Mouse (Mus musculus) CH12.LX (cell line): Measurements from ENCODE around the gene Tmem178b. TPM values are rescaled to one million over a fixed set of nuclear protein-coding genes. Genes with fewer than 3 reads are reported as not detected.

Source experiments
- DNase-seq: peaks from one replicate; pipeline ENCODE4 v3.0.0-alpha.2; 2013; ENCODE audit errors: extremely low read depth
- H3K27ac ChIP-seq: 2 replicates; pipeline ENCODE4 v1.5.1; 2012; ENCODE audit warnings: low read depth, mild to moderate bottlenecking, control low read depth, moderate library complexity; ENCODE audit not compliant: insufficient read depth
- H3K27me3 ChIP-seq: replicated peaks from 2 replicates; pipeline ENCODE3; 2012; ENCODE audit warnings: inconsistent platforms
- H3K36me3 ChIP-seq, 2 experiments: replicated peaks in 1 of 2; 2 replicates each; pipeline versions ENCODE3 to v1.6.1; 2012; ENCODE audit warnings: inconsistent platforms in 1 of 2, low read length in 1 of 2, mild to moderate bottlenecking in 1 of 2, mixed read lengths in 1 of 2, moderate library complexity in 1 of 2; ENCODE audit not compliant: control insufficient read depth in 1 of 2, insufficient read depth in 1 of 2
- H3K4me1 ChIP-seq, 2 experiments: 2 replicates each; pipeline ENCODE4 v1.6.1; 2012; ENCODE audit warnings: inconsistent platforms in 1 of 2, moderate library complexity in 1 of 2; ENCODE audit not compliant: insufficient read depth in 2 of 2, control insufficient read depth in 1 of 2
- H3K4me2 ChIP-seq: 2 replicates; pipeline ENCODE4 v1.6.1; 2012; ENCODE audit warnings: low read depth, mild to moderate bottlenecking, control low read depth; ENCODE audit not compliant: poor library complexity, insufficient read depth, severe bottlenecking
- H3K4me3 ChIP-seq, 3 experiments: fragments of 150-350 bp in 1 of 3; sonication (generic) in 1 of 3; replicated peaks in 1 of 3; 2 replicates each; pipeline versions ENCODE3 to v1.5.1; 2011 to 2012; ENCODE audit warnings: low read depth in 2 of 3, low read length in 2 of 3, mild to moderate bottlenecking in 2 of 3, moderate library complexity in 2 of 3, control low read depth in 1 of 3, improper control_type of control experiment in 1 of 3, inconsistent platforms in 1 of 3, mixed read lengths in 1 of 3; ENCODE audit not compliant: poor library complexity in 1 of 3
- H3K79me2 ChIP-seq: replicated peaks from 2 replicates; pipeline ENCODE4 v1.6.1; 2012; ENCODE audit warnings: mild to moderate bottlenecking, moderate library complexity; ENCODE audit not compliant: control insufficient read depth, poor library complexity, insufficient read depth, severe bottlenecking; ENCODE audit errors: extremely low read depth
- H3K9ac ChIP-seq: 2 replicates; pipeline ENCODE4 v1.6.1; 2012; ENCODE audit warnings: low read depth, mild to moderate bottlenecking, control low read depth, moderate library complexity; ENCODE audit not compliant: insufficient read depth
- H3K9me3 ChIP-seq: replicated peaks from 2 replicates; pipeline ENCODE3; 2012; ENCODE audit warnings: low read length, inconsistent platforms, mixed read lengths
- CTCF ChIP-seq, 2 experiments: IDR thresholded peaks in 1 of 2; conservative IDR thresholded peaks in 1 of 2; 2 replicates each; pipeline ENCODE4 v1.5.1; 2011 to 2012; ENCODE audit warnings: low read depth in 2 of 2, low read length in 2 of 2, improper control_type of control experiment in 1 of 2, inconsistent platforms in 1 of 2, mild to moderate bottlenecking in 1 of 2, moderate library complexity in 1 of 2
- ELF1 ChIP-seq: IDR thresholded peaks from 2 replicates; pipeline ENCODE4 v1.6.1; 2014; ENCODE audit warnings: low read depth, mild to moderate bottlenecking, inconsistent platforms, low read length, improper control_type of control experiment
- HCFC1 ChIP-seq: IDR thresholded peaks from 2 replicates; pipeline ENCODE4 v1.6.1; 2012; ENCODE audit warnings: low read depth, mild to moderate bottlenecking, inconsistent platforms, low read length, improper control_type of control experiment
- IRF4 ChIP-seq: IDR thresholded peaks from 2 replicates; pipeline ENCODE4 v1.6.1; 2014; ENCODE audit warnings: low read depth, mild to moderate bottlenecking, inconsistent platforms, low read length, improper control_type of control experiment
- KAT2A ChIP-seq: IDR thresholded peaks from 2 replicates; pipeline ENCODE4 v1.6.1; 2012; ENCODE audit warnings: low read length, improper control_type of control experiment, inconsistent platforms; ENCODE audit not compliant: insufficient replicate concordance
- MAX ChIP-seq: IDR thresholded peaks from 2 replicates; pipeline ENCODE4 v1.6.1; 2011; ENCODE audit warnings: low read length, improper control_type of control experiment
- MAZ ChIP-seq: IDR thresholded peaks from 2 replicates; pipeline ENCODE4 v1.6.1; 2012; ENCODE audit warnings: low read depth, mild to moderate bottlenecking, inconsistent platforms, low read length, improper control_type of control experiment, moderate library complexity
- MEF2A ChIP-seq: IDR thresholded peaks from 2 replicates; pipeline ENCODE4 v1.6.1; 2014; ENCODE audit warnings: low read depth, mild to moderate bottlenecking, inconsistent platforms, low read length, improper control_type of control experiment, borderline replicate concordance
- MXI1 ChIP-seq: IDR thresholded peaks from 2 replicates; pipeline ENCODE4 v1.6.1; 2011; ENCODE audit warnings: mild to moderate bottlenecking, low read depth, low read length, improper control_type of control experiment
- NELFE ChIP-seq: IDR thresholded peaks from 2 replicates; pipeline ENCODE4 v1.6.1; 2011; ENCODE audit warnings: low read depth, low read length, improper control_type of control experiment
- NRF1 ChIP-seq: IDR thresholded peaks from 2 replicates; pipeline ENCODE4 v1.6.1; 2014; ENCODE audit warnings: low read depth, mild to moderate bottlenecking, inconsistent platforms, low read length, improper control_type of control experiment, moderate library complexity
- PAX5 ChIP-seq: IDR thresholded peaks from 2 replicates; pipeline ENCODE4 v1.6.1; 2012; ENCODE audit warnings: low read length, inconsistent platforms, mixed read lengths
- POLR2A ChIP-seq: IDR thresholded peaks from 2 replicates; pipeline ENCODE4 v1.6.1; 2011; ENCODE audit warnings: low read depth, mild to moderate bottlenecking, improper control_type of control experiment, low read length
- RAD21 ChIP-seq: IDR thresholded peaks from 2 replicates; pipeline ENCODE4 v1.6.1; 2011; ENCODE audit warnings: low read depth, mild to moderate bottlenecking, low read length, improper control_type of control experiment, moderate library complexity
- SMC3 ChIP-seq: IDR thresholded peaks from 2 replicates; pipeline ENCODE4 v1.6.1; 2011; ENCODE audit warnings: low read depth, low read length, improper control_type of control experiment
- TCF12 ChIP-seq: IDR thresholded peaks from 2 replicates; pipeline ENCODE4 v1.6.1; 2014; ENCODE audit warnings: low read depth, mild to moderate bottlenecking, inconsistent platforms, low read length, improper control_type of control experiment
- UBTF ChIP-seq: IDR thresholded peaks from 2 replicates; pipeline ENCODE4 v1.6.1; 2012; ENCODE audit warnings: low read depth, mild to moderate bottlenecking, inconsistent platforms, low read length, improper control_type of control experiment, moderate library complexity
- USF1 ChIP-seq: IDR thresholded peaks from 2 replicates; pipeline ENCODE4 v1.6.1; 2014; ENCODE audit warnings: low read depth, mild to moderate bottlenecking, inconsistent platforms, low read length, improper control_type of control experiment
- ZC3H11A ChIP-seq: IDR thresholded peaks from 2 replicates; pipeline ENCODE4 v1.6.1; 2012; ENCODE audit warnings: low read depth, mild to moderate bottlenecking, inconsistent platforms, low read length, improper control_type of control experiment
- ZKSCAN1 ChIP-seq: IDR thresholded peaks from 2 replicates; pipeline ENCODE4 v1.6.1; 2012; ENCODE audit warnings: low read depth, inconsistent platforms, low read length, improper control_type of control experiment, borderline replicate concordance
- ZNF384 ChIP-seq: IDR thresholded peaks from 2 replicates; pipeline ENCODE4 v1.6.1; 2012; ENCODE audit warnings: low read depth, low read length, improper control_type of control experiment, inconsistent platforms
- dilution Hi-C: fragments of 300-500 bp; cut with MboI; formaldehyde crosslinking; loops from 2 replicates; pipeline ENCODE4 v1.14.3; 2020; ENCODE audit warnings: low sequenced_read_pairs; ENCODE audit not compliant: extremely low pct_unique_long_range_greater_than_20kb, extremely low pct_ligation_motif_present
- in situ Hi-C: fragments of 300-500 bp; cut with MboI; formaldehyde crosslinking; loops from 3 replicates; pipeline ENCODE4 v1.14.3; 2019; ENCODE audit warnings: low sequenced_read_pairs, low pct_ligation_motif_present, low pct_unique_long_range_greater_than_20kb, mixed read lengths
- polyA plus RNA-seq: library from polyadenylated mRNA; unstranded; fragments of >175 nt; gene quantifications from 2 replicates; pipeline ENCODE4 v1.2.1, GENCODE M21; 2012; ENCODE audit warnings: low read depth; ENCODE audit not compliant: insufficient read length
- total RNA-seq, 2 experiments: library from RNA; depleted of rRNA; stranded (reverse); fragments of 300-350 nt in 1 of 2; fragments of >200 nt in 1 of 2; gene quantifications; 2 replicates each; pipeline ENCODE4 v1.2.3; 2012 to 2014

Gene Tmem178b
- total and polyA plus RNA-seq, 3 experiments: not detected

GRCm38 (mm10) chr6:40062190-40062501 lies 189.1 kb downstream of the Tmem178b start:
- no peak for DNase-seq
- H3K9ac ChIP-seq: no peak overlapping the region
- no peak overlapping the region for H3K4me2 ChIP-seq
- dilution Hi-C loops (no loop called here), in situ Hi-C loops (no loop called here)
- peaks cover 2% of the 10 kb centered on the region for H3K27me3 ChIP-seq
- no peaks in the 10 kb centered on the region for H3K4me1 ChIP-seq
- TF ChIP-seq MAZ: no peak
- no peak for TF ChIP-seq MXI1
- no peak for TF ChIP-seq IRF4
- TF ChIP-seq UBTF: no peak
- no peak for TF ChIP-seq MAX
- TF ChIP-seq KAT2A: no peak
- no peak for TF ChIP-seq RAD21
- TF ChIP-seq ZNF384: no peak
- TF ChIP-seq NELFE: no peak
- no peak for TF ChIP-seq MEF2A
- no peak for TF ChIP-seq ZKSCAN1
- no peak for TF ChIP-seq HCFC1
- TF ChIP-seq ELF1: no peak
- H3K4me3 ChIP-seq: no peak overlapping the region
- no peaks in the 10 kb centered on the region for H3K9me3 ChIP-seq
- no peak overlapping the region for H3K27ac ChIP-seq
- H3K36me3 ChIP-seq: no peaks in the 10 kb centered on the region
- no peaks in the 10 kb centered on the region for H3K79me2 ChIP-seq

- DNase-seq: no peak
- TF ChIP-seq USF1: no peak
- no peak for TF ChIP-seq TCF12
- no peak for TF ChIP-seq POLR2A
- no peak for TF ChIP-seq SMC3
- no peak for TF ChIP-seq NRF1
- TF ChIP-seq PAX5: no peak
- no peak for TF ChIP-seq CTCF (conservative IDR thresholded peaks at IDR 0.05 in 1 of 2, IDR thresholded peaks at IDR 0.05 in 1 of 2; ENCODE audit: low read depth in 2 of 2, low read length in 2 of 2)
- TF ChIP-seq ZC3H11A: no peak
- no peak for TF ChIP-seq MEF2A
- no peak overlapping the region for H3K4me3 ChIP-seq
Observed at GRCm38 (mm10) chr6:40063438-40063837, 190.4 kb downstream of the Tmem178b start.

More at GRCm38 (mm10) chr6:40063438-40063837, 190.4 kb downstream of the Tmem178b start:
- dilution Hi-C loops: no loop called here
- no peak overlapping the region for H3K9ac ChIP-seq
- H3K79me2 ChIP-seq: no peaks in the 10 kb centered on the region
- no peaks in the 10 kb centered on the region for H3K9me3 ChIP-seq
- H3K27me3 ChIP-seq: peaks cover 2% of the 10 kb centered on the region
- H3K36me3 ChIP-seq: no peaks in the 10 kb centered on the region
- no peak overlapping the region for H3K4me2 ChIP-seq
- in situ Hi-C loops: no loop called here
- no peak overlapping the region for H3K27ac ChIP-seq
- no peaks in the 10 kb centered on the region for H3K4me1 ChIP-seq
